Mouse (Mus musculus): ENCODE measurements around the gene Acoxl.

DNA sequence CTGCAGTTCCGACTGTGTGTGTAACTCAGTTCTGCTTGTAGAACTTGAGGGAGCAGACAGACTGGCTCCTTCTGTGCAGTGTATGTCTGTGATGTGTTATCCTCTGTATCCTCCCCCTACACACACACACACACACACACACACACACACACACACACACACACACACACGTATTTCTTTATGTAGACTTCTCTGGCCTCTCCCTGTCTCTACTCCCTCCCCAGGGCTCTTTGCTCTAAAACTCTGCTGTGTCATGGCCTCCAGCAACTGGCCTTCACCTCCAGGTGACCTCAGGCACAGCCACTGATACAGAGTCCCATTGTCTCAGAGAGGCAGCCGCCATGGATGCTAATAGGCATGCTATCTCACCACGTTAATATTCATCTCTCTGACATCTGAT, 276.9 kb downstream of the Acoxl start:
- TF ChIP-seq GATA1 (IDR thresholded peaks at IDR 0.05; ENCODE audit: borderline replicate concordance, low read length) (no peak), FLI1 (IDR thresholded peaks at IDR 0.05; ENCODE audit: low read length) (no peak)

All from megakaryocyte, embryonic 14.5 days (primary cell).